Mouse (Mus musculus): ENCODE measurements around the gene Cntn4.

- no peak for TF ChIP-seq CTCF (IDR thresholded peaks at IDR 0.05; ENCODE audit: borderline replicate concordance, insufficient read depth, low read depth, low read length)
- TF ChIP-seq POLR2A (IDR thresholded peaks at IDR 0.05; ENCODE audit: borderline replicate concordance, insufficient read depth, low read length): no peak
Observed at GRCm38 (mm10) chr6:106732563-106732962, 1055.1 kb downstream of the Cntn4 start.

Data from cerebellum, adult 2 months (tissue).